Mouse (Mus musculus): Measurements from ENCODE around the gene Pcyt2. TPM values are rescaled to one million over a fixed set of nuclear protein-coding genes. Genes with fewer than 3 reads are reported as not detected.

Gene Pcyt2
- total and polyA plus RNA-seq, 3 experiments: 51.8 to 111 (median 55.6) TPM

GRCm38 (mm10) chr11:120651872-120652271 is 34.1 kb upstream of the Pcyt2 start:
- WGBS: 57% methylated on average over 3 of the region's 3 CpGs
- Histone ChIP-seq H3K9ac (ENCODE audit: low read depth, low read length) (no peak overlapping the region), H3K79me2 (replicated peaks; ENCODE audit: control insufficient read depth, insufficient read depth, low read length) (no peaks in the 10 kb centered on the region), H3K27ac (no peak overlapping the region), H3K4me1 (ENCODE audit: control insufficient read depth, insufficient read depth, low read length) (no peaks in the 10 kb centered on the region), H3K36me3 (ENCODE audit: control insufficient read depth, insufficient read depth, low read length) (no peaks in the 10 kb centered on the region; the same call in 1 of the 2 replicates), H3K27me3 (ENCODE audit: control insufficient read depth, insufficient read depth, low read length) (no peaks in the 10 kb centered on the region), H3K4me3 (no peak overlapping the region)
- TF ChIP-seq CTCF (IDR thresholded peaks at IDR 0.05): peak; percentile 49
- no peak for TF ChIP-seq POLR2A (IDR thresholded peaks at IDR 0.05; ENCODE audit: insufficient read depth, low read depth, low read length)
- no peak for DNase-seq
- intact Hi-C loops (cut with DNase I): no loop called here

DNA sequence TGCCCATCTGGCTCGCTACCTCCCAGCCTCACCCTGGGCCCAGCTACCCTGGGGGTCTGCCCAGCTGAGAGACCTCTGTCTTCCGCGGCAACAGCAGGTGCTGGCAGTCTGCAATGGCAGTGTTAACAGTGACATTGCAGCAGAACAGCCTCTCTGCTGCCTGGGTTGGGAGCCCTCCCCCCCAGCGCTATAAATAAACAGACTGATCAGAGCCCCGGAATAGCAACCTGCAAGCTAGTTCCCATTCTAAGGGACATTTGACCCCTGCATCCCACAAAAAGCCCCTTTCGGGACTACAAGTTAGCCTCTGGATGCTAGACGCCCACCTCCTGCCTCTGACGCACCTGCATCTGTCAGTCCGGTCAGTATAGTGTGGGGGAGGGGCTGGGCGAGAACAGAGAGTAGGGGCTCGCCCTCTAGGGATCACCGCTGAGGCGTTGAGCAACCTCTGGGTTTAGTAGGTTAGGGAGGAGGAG is 30.3 kb upstream of the Pcyt2 start, which contains the start of gene Myadml2:
Myadml2 (minus strand) TSS at position 158 of the 476 bp plus-strand sequence.
- Histone ChIP-seq H3K27me3 (ENCODE audit: control insufficient read depth, insufficient read depth, low read length) (no peaks in the 10 kb centered on the region), H3K4me3 (peak within 1 kb of the TSS; percentile 62), H3K36me3 (ENCODE audit: control insufficient read depth, insufficient read depth, low read length) (no peaks in the 10 kb centered on the region; the same call in 1 of the 2 replicates), H3K9ac (ENCODE audit: low read depth, low read length) (peak within 1 kb of the TSS; percentile 82), H3K4me1 (ENCODE audit: control insufficient read depth, insufficient read depth, low read length) (peaks cover 2% of the 10 kb centered on the region; the same call in 1 of the 2 replicates), H3K27ac (peak within 1 kb of the TSS; percentile 88), H3K79me2 (replicated peaks; ENCODE audit: control insufficient read depth, insufficient read depth, low read length) (no peaks in the 10 kb centered on the region)
- 7% methylated on average over 13 of the region's 13 CpGs for WGBS
- TF ChIP-seq EP300 (IDR thresholded peaks at IDR 0.05; ENCODE audit: insufficient read depth, low read depth, low read length) (no peak), POLR2A (IDR thresholded peaks at IDR 0.05; ENCODE audit: insufficient read depth, low read depth, low read length) (peak; percentile 74; the same call in 1 of the 2 replicates)
- intact Hi-C loops (cut with DNase I): no loop called here
- peak; percentile 69 to 73 for DNase-seq

DNA sequence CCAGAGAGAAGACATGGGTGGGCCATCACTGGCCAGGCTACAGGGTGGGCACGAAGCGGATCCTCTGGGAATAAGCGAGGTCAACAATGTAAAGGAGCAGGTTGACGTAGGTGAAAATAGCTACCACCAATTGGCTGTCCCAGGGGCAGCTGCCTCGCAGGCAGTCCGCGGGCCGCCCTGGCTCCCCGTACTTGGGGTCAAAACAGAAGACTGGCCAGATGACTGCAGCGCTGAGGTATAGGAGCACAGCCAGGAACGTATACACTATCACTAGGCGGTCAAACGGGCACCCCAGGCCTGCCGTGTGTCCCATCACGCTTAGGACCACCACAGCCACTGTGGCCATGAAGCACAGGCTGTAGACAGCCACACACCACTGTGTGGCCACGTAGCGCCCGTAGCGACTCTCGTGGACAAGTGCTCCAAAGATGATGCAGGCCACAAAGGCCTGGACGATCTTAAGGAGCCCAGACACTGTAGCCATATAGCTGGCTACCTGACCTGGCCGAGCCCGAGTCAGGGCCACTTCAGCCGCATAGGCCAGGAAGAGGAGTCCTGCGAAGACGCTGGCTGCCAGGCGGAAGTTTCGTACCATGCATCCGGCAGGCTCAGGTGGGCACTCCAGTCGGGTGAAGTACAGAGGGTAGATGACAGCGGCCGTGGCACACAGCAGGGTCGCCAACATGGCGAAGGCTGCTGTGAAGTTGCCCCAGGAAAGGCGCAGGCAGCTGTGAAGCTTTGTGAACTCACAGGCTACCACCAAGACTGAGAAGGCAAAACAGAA is 29.5 kb upstream of the Pcyt2 start:
- peak overlapping the region; percentile 62 for H3K4me3 ChIP-seq

GRCm38 (mm10) chr11:120643601-120643987 is 25.9 kb upstream of the Pcyt2 start, which contains the start of gene Pycr1:
TSS of gene Pycr1 (minus strand) at chr11:120643769.
- Histone ChIP-seq H3K4me1 (ENCODE audit: control insufficient read depth, insufficient read depth, low read length) (peaks cover 2% of the 10 kb centered on the region; the same call in 1 of the 2 replicates), H3K27ac (no peak within 1 kb of the TSS), H3K27me3 (ENCODE audit: control insufficient read depth, insufficient read depth, low read length) (no peaks in the 10 kb centered on the region), H3K36me3 (ENCODE audit: control insufficient read depth, insufficient read depth, low read length) (no peaks in the 10 kb centered on the region), H3K9ac (ENCODE audit: low read depth, low read length) (peak within 1 kb of the TSS; percentile 7), H3K79me2 (replicated peaks; ENCODE audit: control insufficient read depth, insufficient read depth, low read length) (no peaks in the 10 kb centered on the region), H3K4me3 (peak within 1 kb of the TSS; percentile 59)
- intact Hi-C loops (cut with DNase I): no loop called here
- TF ChIP-seq POLR2A (IDR thresholded peaks at IDR 0.05; ENCODE audit: insufficient read depth, low read depth, low read length): peak; percentile 56
- TF ChIP-seq EP300 (IDR thresholded peaks at IDR 0.05; ENCODE audit: insufficient read depth, low read depth, low read length): no peak
- under 1% methylated on average over 15 of the region's 15 CpGs for WGBS
- peak; percentile 93 to 95 for DNase-seq

More for the DNA sequence above, 29.5 kb upstream of the Pcyt2 start:
- intact Hi-C loops (cut with DNase I): no loop called here
- Histone ChIP-seq H3K27ac (peak overlapping the region; percentile 88), H3K9ac (ENCODE audit: low read depth, low read length) (peak overlapping the region; percentile 82), H3K79me2 (replicated peaks; ENCODE audit: control insufficient read depth, insufficient read depth, low read length) (no peaks in the 10 kb centered on the region), H3K36me3 (ENCODE audit: control insufficient read depth, insufficient read depth, low read length) (no peaks in the 10 kb centered on the region; the same call in 1 of the 2 replicates), H3K4me1 (ENCODE audit: control insufficient read depth, insufficient read depth, low read length) (peaks cover 2% of the 10 kb centered on the region; the same call in 1 of the 2 replicates), H3K27me3 (ENCODE audit: control insufficient read depth, insufficient read depth, low read length) (no peaks in the 10 kb centered on the region)
- 58% methylated on average over 35 of the region's 35 CpGs for WGBS
- DNase-seq: no peak
- TF ChIP-seq EP300 (IDR thresholded peaks at IDR 0.05; ENCODE audit: insufficient read depth, low read depth, low read length) (no peak), POLR2A (IDR thresholded peaks at IDR 0.05; ENCODE audit: insufficient read depth, low read depth, low read length) (no peak; the same call in 1 of the 2 replicates), CTCF (IDR thresholded peaks at IDR 0.05) (no peak)

- H3K9ac ChIP-seq (ENCODE audit: low read depth, low read length): peak overlapping the region; percentile 7
- H3K4me1 ChIP-seq (ENCODE audit: control insufficient read depth, insufficient read depth, low read length): peaks cover 2% of the 10 kb centered on the region; the same call in 1 of the 2 replicates
- intact Hi-C loops (cut with DNase I): no loop called here
- H3K79me2 ChIP-seq (replicated peaks; ENCODE audit: control insufficient read depth, insufficient read depth, low read length): no peaks in the 10 kb centered on the region
- no peak for TF ChIP-seq POLR2A (IDR thresholded peaks at IDR 0.05; ENCODE audit: insufficient read depth, low read depth, low read length)
- TF ChIP-seq CTCF (IDR thresholded peaks at IDR 0.05): no peak
- TF ChIP-seq EP300 (IDR thresholded peaks at IDR 0.05; ENCODE audit: insufficient read depth, low read depth, low read length): no peak
- no peaks in the 10 kb centered on the region for H3K36me3 ChIP-seq (ENCODE audit: control insufficient read depth, insufficient read depth, low read length)
- H3K27me3 ChIP-seq (ENCODE audit: control insufficient read depth, insufficient read depth, low read length): no peaks in the 10 kb centered on the region
- H3K27ac ChIP-seq: no peak overlapping the region
- peak overlapping the region; percentile 59 for H3K4me3 ChIP-seq
- WGBS: 1% methylated on average over 18 of the region's 18 CpGs
- DNase-seq: no peak
Observed at GRCm38 (mm10) chr11:120642939-120643600, 25.3 kb upstream of the Pcyt2 start.

All from heart, adult 2 months (tissue).